Mouse (Mus musculus) thymus, postnatal 0 days (tissue): ENCODE measurements around the gene Myo18a. TPM values are rescaled to one million over a fixed set of nuclear protein-coding genes. Genes with fewer than 3 reads are reported as not detected.

Experiments used
- DNase-seq: peaks from one replicate; pipeline ENCODE4 v3.0.0-alpha.2; 2015; ENCODE audit warnings: low spot score
- polyA plus RNA-seq: library from polyadenylated mRNA; unstranded; fragments of >200 nt; fragmentation: Nextera tagmentation; extraction: Ambion mirVana; gene quantifications from 2 replicates; pipeline ENCODE4 v1.2.1, GENCODE M21; 2015

Myo18a gene
- polyA plus RNA-seq, 1 experiment from 2014 or later: 27.5 TPM

DNA sequence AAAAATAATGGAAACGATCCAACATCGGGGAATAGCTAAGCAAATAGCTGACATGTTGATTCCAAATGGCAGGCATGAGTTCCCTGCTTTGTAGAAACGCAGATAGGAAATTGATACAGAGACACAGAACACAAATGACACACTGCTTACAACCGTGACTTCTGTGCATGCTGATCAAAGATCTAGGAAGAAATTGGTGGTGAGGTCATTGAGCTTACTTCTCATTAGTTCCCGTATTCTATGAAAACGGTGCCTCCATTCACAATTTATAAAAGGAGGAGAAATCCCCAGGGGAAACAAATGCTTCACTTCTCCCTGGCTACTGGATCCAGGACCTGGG is 133.4 kb downstream of the Myo18a start:
- no peak for DNase-seq

DNA sequence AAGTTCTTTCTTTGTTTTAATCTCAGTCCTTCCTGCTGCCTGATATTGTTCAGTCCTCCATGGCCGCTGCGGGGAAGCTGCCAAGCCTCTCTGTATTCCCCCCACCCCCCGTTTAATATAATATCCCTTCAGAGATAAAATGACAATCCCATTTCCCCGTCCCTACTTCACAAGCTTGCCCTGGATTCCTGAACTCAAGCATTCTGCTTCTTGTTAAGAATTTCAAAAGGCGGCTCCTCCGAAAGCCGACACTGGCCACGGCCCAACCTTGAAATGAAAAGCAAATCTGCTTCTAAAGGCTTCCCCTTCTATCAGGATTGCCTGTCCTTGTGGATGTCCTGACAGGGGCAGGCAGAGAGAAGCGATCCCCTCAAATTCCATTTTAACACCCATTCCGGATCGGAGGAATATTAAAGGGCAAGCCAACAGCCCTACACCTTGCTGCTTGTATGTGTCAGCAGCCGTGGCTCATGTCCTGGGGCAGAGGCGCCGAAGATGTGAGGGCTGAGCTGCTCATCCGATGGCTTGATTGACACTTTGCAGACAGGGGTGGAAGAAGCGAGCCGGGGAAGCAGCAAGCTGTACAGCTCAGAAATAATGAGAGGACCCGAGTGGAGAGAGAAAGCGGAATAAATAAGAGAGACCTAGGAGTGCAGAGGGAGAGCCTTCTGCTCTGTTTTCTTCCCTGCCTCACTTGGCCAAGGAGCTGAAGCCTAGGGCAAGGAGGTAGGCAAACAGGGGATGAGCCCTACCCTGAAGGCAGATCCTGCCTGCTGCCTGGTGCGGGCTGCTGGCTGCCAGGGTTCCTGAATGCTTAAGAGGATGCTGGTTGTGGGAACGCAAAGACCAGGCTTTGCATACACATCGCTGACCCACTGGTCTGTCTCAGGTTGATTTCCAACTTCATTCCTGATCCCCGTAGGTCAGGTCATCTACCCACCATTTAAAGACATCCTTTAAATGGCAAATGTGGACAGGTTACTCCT is 134.1 kb downstream of the Myo18a start:
- DNase-seq: no peak

DNA sequence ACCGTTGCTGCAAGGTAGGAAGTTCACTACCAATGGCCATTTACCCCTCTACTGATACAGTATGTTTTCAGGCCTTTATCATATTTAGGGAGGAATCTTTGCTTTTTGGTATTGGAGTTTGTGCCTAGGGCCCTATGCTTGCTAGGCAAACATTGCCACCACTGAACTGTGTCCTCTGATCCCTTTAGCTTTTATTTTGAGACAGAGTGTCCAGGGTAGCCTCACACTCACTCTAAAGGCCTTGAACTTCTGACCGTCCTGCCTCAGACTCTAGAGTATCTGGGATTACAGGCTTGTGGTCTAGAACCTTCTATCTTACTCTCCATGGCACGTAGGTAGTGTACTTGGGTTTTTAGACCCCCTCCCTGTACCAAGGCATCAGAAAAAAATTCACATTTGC is 137.1 kb downstream of the Myo18a start:
- DNase-seq: no peak

DNA sequence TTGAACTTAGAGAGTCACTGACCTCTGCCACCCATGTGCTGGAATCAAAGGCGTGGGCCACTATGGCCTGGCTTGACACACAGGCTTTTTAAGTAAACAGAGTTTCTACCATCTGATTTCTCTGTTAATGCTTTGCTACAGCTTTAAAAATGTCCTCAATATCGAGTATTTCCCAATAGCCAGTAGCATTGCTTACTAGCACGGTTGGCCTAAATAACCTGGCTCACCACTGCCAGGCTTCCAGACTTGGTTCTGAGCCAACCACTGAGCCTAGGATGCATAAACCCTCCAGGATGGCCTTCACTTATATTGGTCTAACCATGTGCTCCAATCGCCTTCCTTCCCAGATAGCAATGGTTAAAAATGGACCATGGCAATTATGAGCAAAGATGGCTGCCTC is 137.7 kb downstream of the Myo18a start:
- no peak for DNase-seq

DNA sequence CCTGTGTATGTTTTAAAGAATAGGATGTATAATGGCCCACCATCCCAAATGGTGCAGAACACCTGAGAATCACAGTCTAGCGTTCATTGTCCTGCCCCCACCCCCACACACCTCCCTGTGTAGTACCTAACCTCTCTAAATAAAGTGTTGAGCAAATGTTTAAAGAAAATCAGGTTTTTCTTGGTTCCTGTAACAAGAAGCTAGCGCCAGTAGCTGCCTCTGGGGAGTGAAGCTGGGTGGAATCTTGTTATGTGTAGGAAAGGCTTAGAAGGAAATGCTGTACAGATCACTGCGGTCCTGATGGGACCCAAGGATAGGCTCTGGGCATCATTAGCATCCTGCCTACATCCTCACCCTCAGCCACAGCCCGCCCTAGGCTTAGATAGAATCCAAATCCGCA is 138.3 kb downstream of the Myo18a start:
- no peak for DNase-seq

DNA sequence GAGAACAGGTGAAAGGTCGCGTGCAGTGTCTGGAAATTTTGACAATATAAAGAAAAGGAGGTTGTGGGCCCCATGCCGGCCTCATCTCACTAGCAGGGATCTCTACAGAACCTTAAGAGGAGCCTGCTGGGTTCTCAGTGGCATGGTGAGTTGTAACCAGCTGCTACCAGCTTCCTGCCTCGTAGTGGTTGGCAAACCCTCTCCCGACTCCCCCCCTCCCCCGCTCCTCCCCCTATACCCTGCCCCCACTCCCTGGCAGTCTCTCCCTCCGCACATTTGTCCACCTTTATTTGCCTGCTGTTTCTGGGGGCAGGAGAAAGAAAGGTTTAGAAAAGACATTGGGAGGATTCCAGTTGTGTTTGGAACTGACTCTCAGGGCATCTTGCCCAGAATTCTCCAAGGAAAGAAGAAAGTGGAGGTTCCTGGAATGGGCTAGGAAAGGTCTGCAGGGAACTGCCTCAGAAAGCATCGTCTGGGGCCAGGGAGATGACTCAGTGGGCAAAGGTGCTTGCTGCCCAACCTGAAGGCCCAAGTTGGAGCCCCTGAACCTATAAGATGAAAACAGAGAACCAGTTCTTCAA is 138.8 kb downstream of the Myo18a start:
- no peak for DNase-seq

DNA sequence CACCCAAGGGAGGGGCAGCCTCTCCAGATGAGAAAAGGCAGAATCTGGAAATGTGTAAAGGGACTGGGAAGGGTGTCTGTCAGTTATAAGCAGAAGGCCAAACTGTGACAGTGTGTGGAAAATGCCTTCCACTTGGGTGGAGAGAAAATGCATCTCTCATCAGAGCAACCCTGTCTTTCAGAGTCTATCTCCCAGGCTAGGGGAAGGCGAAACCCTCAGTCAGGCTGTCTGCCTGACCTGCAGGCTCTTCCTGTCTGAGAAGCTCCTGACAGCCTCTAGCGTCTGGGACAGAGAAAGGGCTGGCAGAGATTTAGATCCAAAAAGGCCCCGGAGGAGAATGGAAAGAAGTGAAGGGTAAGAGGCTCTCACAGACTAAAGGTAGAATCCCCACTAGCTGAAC is 140.7 kb downstream of the Myo18a start:
- DNase-seq: no peak

DNA sequence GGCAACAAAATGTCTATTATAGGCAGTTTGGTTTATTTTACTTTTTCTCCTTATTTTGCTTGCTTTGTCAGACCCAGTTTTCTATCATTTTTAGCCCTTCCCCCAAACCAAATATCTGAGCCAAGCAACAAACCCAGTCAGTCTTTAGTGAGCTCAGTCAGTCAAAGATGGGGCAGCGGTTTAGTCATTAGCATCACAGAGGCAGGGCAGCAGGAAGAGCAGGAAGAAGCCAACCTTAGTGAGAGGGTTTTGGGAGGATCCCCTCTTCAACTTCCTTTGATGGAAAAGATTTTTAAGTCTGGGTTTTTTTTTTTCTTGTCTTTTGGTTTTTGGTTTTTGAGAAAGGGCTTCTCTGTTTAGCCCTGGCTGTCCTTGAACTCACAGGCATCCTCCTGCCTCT is 141.7 kb downstream of the Myo18a start:
- no peak for DNase-seq

DNA sequence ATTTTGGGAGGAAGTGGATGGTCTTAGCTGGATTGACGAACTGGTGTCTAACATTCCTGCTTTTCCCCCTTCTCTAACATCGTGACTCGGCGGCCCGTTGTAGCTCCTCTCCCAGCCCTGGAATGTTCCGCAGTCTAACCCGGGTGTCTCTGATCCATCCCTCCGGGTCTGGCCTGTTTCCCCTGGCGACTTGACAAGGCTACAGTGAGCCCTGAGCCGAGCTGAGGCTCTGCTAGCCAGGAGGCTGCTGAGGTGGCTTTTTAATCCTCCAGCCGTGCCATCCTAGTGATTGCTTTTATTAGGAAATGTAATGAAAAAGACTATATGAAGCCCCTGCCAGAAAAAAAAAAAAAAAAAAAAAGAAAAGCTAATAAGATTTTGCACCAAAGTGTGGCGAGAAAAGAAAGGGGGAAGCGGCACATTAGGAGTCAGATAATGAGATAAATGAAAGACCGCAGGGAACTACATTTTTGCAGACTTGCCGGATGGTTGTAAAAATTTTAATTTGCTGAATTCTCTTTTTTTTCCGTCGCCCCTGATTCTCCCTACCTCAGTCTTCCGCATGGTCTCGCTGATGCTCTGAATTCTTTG is 143.1 kb downstream of the Myo18a start:
- no peak for DNase-seq

DNA sequence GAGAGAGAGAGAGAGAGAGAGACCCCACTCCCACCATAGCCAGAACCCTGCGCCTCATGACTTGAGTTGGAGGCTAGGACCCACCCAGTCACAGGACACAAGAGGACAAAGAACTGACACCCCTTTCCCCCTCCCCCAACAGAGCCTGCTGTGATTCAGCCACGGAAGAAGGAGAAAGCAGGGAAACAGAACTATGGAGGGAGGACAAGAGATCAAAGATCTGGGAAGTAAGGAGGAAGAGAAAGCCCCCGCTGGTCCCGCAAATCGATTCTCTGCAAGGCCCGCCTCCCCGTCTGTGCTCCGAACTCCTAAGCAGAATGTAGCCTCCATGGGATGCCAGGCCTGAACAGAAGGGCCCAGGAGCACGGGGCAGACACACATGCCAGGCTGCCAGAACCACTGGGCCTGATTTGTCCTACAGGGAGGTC is 143.7 kb downstream of the Myo18a start:
- no peak for DNase-seq

DNA sequence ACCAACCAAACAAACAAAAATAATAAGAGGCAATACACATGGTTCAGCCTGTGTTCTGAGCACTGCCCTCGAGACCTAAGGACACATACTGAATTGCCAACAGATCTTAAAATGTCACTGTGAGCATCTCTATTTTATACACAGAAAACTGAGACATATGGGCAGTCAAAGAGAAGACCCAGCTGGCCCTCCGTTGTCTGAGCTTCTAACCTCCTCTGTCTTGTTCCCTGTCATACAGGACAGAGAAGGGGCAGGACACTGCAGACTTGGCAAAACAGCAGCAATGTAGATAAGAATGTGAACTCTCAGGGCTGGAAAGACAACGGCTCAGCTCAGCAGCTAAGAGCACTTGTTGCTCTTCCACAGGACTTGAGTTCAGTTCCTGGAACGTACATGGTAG is 145.4 kb downstream of the Myo18a start:
- DNase-seq: no peak

DNA sequence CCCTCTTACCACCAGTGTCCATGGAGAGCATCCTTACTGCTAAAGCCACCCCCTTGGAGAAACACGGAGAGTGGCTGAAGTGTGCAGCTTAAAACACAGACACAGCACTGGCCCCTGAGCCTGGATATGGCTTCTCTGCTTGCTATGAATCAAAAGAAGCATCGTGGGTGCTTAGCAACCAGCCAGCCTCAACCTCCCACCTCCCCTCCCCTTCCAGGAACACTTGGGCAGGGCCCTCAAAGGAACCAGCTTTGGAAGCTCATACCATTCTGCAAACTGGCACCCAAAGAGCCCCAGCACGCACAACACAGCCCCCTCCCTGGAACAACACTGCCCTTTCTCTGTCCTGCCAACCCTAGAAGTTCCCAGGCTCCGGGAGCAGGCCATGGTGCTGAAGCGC is 146.3 kb downstream of the Myo18a start:
- no peak for DNase-seq

DNA sequence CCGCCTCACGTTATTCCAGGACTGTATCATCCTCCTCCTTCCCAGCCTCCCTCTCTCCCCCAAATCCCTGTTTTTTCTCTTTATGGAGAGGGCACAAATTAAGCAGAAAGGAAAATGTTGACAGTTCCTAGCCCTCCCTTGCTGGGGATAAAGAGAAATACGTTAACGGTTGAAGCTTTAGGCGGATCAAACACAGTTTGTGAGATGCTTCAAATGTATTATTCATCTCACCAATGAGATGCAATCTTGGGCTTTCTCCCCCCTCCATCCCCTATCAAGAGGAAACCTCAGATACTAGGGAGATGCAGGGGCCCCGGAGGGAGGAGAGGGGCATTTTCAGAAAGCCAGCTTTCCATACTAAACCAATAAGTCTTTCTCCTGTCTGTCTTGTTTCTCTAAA is 146.7 kb downstream of the Myo18a start:
- no peak for DNase-seq

DNA sequence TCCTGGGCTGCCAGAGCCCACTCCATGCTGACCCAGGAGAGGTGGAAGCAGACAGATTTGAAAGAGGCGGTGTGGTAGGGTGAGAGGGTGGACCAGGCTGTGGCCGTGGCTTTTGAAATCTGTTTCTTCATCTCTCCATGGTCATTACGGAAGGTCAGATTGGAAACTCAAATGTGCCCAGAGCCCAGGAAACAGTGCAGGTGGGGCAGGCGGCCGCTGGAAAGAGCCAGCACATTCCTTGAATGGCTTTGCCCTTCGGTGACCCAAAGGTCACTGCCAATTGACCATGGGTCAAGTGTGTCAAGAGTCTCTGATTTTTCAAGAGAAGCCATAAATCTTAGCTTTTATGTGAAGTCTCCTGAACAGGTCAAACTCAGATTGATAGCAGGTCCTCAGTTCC is 150.5 kb downstream of the Myo18a start:
- no peak for DNase-seq

DNA sequence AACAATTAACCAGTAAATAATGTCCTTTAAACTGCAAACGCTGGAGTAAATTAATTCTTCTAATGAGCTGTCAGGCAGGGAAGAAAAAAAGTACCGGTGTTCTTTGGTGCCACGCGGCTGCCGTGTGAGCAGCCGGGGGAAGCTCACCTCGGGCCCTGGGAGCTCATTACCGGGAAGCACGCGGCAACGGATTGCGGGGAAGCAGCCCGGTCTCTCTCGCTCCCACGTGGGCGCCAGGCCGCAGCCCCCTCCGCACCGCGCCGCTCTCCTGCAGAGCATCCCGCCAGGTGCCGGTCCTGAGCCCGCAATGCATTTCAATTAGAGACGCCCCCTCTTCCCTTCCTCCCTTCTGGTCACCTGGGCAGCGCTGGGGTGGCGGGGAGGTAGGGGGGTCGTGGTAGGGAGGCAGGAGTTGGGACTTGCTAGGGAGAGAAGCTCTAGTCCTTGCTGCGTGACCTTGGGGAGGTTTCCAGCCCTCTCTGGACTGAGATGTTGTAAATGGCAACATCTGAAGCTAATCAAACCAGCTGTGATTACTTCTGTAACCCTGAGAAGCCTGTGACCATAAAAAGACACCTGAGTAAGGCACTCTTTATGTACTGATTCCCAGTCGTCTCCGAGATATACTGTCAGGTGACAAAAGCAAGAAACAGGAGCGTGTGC is 151.7 kb downstream of the Myo18a start:
- DNase-seq: no peak

Other genes with a start within 250 kb of the Myo18a start
- 16.8 and 22.7 TPM in 2 replicates for gene Abhd15, start 248.1 kb upstream of the Myo18a start, polyA plus RNA-seq
- 39.4 and 45.1 TPM in 2 replicates for gene Trp53i13, start 247.3 kb upstream of the Myo18a start, polyA plus RNA-seq
- gene Gm10392, start 244.0 kb upstream of the Myo18a start, polyA plus RNA-seq: 3.8 and 5.5 TPM in 2 replicates
- gene Taok1, start 155.4 kb upstream of the Myo18a start, polyA plus RNA-seq: 12.9 and 16.7 TPM in 2 replicates
- 3.8 and 5.2 TPM in 2 replicates for gene Nufip2, start 77.1 kb upstream of the Myo18a start, polyA plus RNA-seq
- 0.79 TPM in 1 of 2 replicates, not detected in the other for gene Cryba1, start 38.0 kb upstream of the Myo18a start, polyA plus RNA-seq
- gene Gm10277, start 24.5 kb downstream of the Myo18a start, polyA plus RNA-seq: 0.39 and 1.1 TPM in 2 replicates
- 2.8 TPM in 2 replicates for gene Pipox, start 130.8 kb downstream of the Myo18a start, polyA plus RNA-seq
- gene Sez6, start 167.6 kb downstream of the Myo18a start, polyA plus RNA-seq: 0.26 TPM in 2 replicates
- 15.1 and 18.4 TPM in 2 replicates for gene Phf12, start 219.5 kb downstream of the Myo18a start, polyA plus RNA-seq